ENCODE assay signal across 7 mouse cellular contexts in the genomic region with DNA sequence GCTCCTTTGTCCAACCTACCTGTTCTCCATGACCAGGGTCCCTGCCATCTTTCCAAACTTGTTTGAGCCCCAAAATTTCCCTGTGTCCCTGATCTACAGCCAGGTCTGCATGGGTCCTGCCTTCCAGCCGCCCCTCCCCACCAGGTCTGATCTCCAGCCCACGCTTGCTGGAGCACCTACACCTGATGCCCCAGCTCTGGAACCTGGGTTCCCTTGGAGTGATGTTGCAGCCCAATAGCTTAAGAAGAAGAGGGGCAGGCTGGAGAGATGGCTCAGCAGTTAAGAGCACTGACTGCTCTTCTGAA. TPM values are rescaled to one million over a fixed set of nuclear protein-coding genes. Genes with fewer than 3 reads are reported as not detected.
DNase-seq lines count a peak whose midpoint lies in the region; ATAC-seq and TF ChIP-seq lines count a peak whose summit lies in the region.

No protein-coding gene starts in this region.

- H3K4me2 ChIP-seq in lung, embryonic 16.5 days (ENCODE audit: low read depth, low read length), result peak overlapping the region; percentile 90
- H3K4me2 ChIP-seq in forebrain, embryonic 13.5 days, result peak overlapping the region; percentile 100
- peak overlapping the region; percentile 100 for H3K4me2 ChIP-seq in limb, embryonic 13.5 days (replicated peaks)
- H3K4me2 ChIP-seq in stomach, embryonic 14.5 days (replicated peaks; ENCODE audit: low read depth, low read length), result peak overlapping the region; percentile 100

- H3K4me1 ChIP-seq in lung, embryonic 16.5 days (replicated peaks; ENCODE audit: control insufficient read depth, insufficient read depth, low read length), result peaks cover 19% of the 10 kb centered on the region
- H3K4me1 ChIP-seq in lung, adult 2 months (ENCODE audit: control insufficient read depth, insufficient read depth, low read length), result no peaks in the 10 kb centered on the region; the same call in 1 of the 2 replicates
- H3K4me1 ChIP-seq in forebrain, embryonic 13.5 days, result peaks cover 23% of the 10 kb centered on the region
- H3K4me1 ChIP-seq in limb, embryonic 13.5 days, result peaks cover 13% of the 10 kb centered on the region
- peaks cover 13% of the 10 kb centered on the region; the same call in 1 of the 2 replicates for H3K4me1 ChIP-seq in stomach, embryonic 14.5 days (ENCODE audit: control insufficient read depth, insufficient read depth, low read length)

- no peak for TF ChIP-seq POLR2A in lung, adult 2 months (IDR thresholded peaks at IDR 0.05; ENCODE audit: borderline replicate concordance, extremely low read depth, low read depth, low read length)

- ATAC-seq in lung, embryonic 16.5 days (ENCODE audit: low read depth), result no peak
- ATAC-seq in forebrain, embryonic 13.5 days, result no peak
- ATAC-seq in limb, embryonic 13.5 days (ENCODE audit: low FRiP score, low read depth), result no peak
- no peak for ATAC-seq in stomach, embryonic 14.5 days (ENCODE audit: insufficient number of reproducible peaks, insufficient read depth, low FRiP score, low read depth)

- no peak overlapping the region for H3K27ac ChIP-seq in lung, embryonic 16.5 days (ENCODE audit: low read length)
- H3K27ac ChIP-seq in forebrain, embryonic 13.5 days, result no peak overlapping the region
- no peak overlapping the region for H3K27ac ChIP-seq in limb, embryonic 13.5 days
- no peak overlapping the region for H3K27ac ChIP-seq in stomach, embryonic 14.5 days (ENCODE audit: low read length)

- H3K9me3 ChIP-seq in lung, embryonic 16.5 days (ENCODE audit: control insufficient read depth, low read length), result no peaks in the 10 kb centered on the region
- H3K9me3 ChIP-seq in forebrain, embryonic 13.5 days (replicated peaks), result no peaks in the 10 kb centered on the region
- H3K9me3 ChIP-seq in limb, embryonic 13.5 days, result no peaks in the 10 kb centered on the region
- H3K9me3 ChIP-seq in stomach, embryonic 14.5 days (ENCODE audit: control insufficient read depth, low read depth, low read length), result no peaks in the 10 kb centered on the region

- peaks cover 6% of the 10 kb centered on the region; the same call in 1 of the 2 replicates for H3K27me3 ChIP-seq in lung, embryonic 16.5 days (ENCODE audit: control insufficient read depth, insufficient read depth, low read depth, low read length)
- H3K27me3 ChIP-seq in forebrain, embryonic 13.5 days, result no peaks in the 10 kb centered on the region
- H3K27me3 ChIP-seq in limb, embryonic 13.5 days, result peaks cover 29% of the 10 kb centered on the region
- H3K27me3 ChIP-seq in stomach, embryonic 14.5 days (ENCODE audit: control insufficient read depth, insufficient read depth, low read length), result no peaks in the 10 kb centered on the region

- no peaks in the 10 kb centered on the region for H3K36me3 ChIP-seq in lung, embryonic 16.5 days (ENCODE audit: control insufficient read depth, insufficient read depth, low read length)
- H3K36me3 ChIP-seq in forebrain, embryonic 13.5 days (ENCODE audit: poor library complexity, severe bottlenecking), result peaks cover 11% of the 10 kb centered on the region
- 0 out of 2 replicates have a peak, but pooled peaks cover 4% of the 10 kb centered on the region for H3K36me3 ChIP-seq in limb, embryonic 13.5 days
- H3K36me3 ChIP-seq in stomach, embryonic 14.5 days (ENCODE audit: control insufficient read depth, insufficient read depth, low read length), result no peaks in the 10 kb centered on the region

- TF ChIP-seq CTCF in lung, adult 2 months (IDR thresholded peaks at IDR 0.05; ENCODE audit: insufficient read depth, low read length), result no peak

- WGBS in lung, embryonic 16.5 days, result 56% methylated on average over 2 of the region's 2 CpGs
- WGBS in lung, adult 2 months, result 88% methylated on average over 2 of the region's 2 CpGs
- 53% methylated on average over 2 of the region's 2 CpGs for WGBS in forebrain, embryonic 13.5 days
- WGBS in limb, embryonic 13.5 days, result 69% methylated on average over 2 of the region's 2 CpGs
- WGBS in stomach, embryonic 14.5 days, result 54% methylated on average over 2 of the region's 2 CpGs

- peak overlapping the region; percentile 52 for H3K4me3 ChIP-seq in lung, embryonic 16.5 days (ENCODE audit: low read length)
- H3K4me3 ChIP-seq in lung, adult 2 months (replicated peaks; ENCODE audit: extremely low read depth, low read depth, low read length), result no peak overlapping the region
- H3K4me3 ChIP-seq in forebrain, embryonic 13.5 days, result peak overlapping the region; percentile 73
- peak overlapping the region; percentile 64 for H3K4me3 ChIP-seq in limb, embryonic 13.5 days
- peak overlapping the region; percentile 62; the same call in 1 of the 2 replicates for H3K4me3 ChIP-seq in stomach, embryonic 14.5 days (ENCODE audit: low read depth, low read length)

- peak overlapping the region; percentile 31; the same call in 1 of the 2 replicates for H3K9ac ChIP-seq in lung, embryonic 16.5 days (ENCODE audit: low read length)
- H3K9ac ChIP-seq in forebrain, embryonic 13.5 days, result peak overlapping the region; percentile 38; the same call in 1 of the 2 replicates
- no peak overlapping the region for H3K9ac ChIP-seq in limb, embryonic 13.5 days
- H3K9ac ChIP-seq in stomach, embryonic 14.5 days (replicated peaks; ENCODE audit: low read depth, low read length), result no peak overlapping the region

- no peak for DNase-seq in lung, adult 2 months
- DNase-seq in layer of hippocampus, adult 9-11 months, result no peak
- DNase-seq in T-cell, adult 2 months (ENCODE audit: low spot score), result no peak

RNA-seq across cellular contexts. Expression of gene Atp1b2, which starts 0.7 kb away (rescaled TPM):
- polyA plus RNA-seq in lung, embryonic 16.5 days (2015; fragmentation: Nextera tagmentation; extraction: Ambion mirVana), result 10.5 and 12.7 TPM in 2 replicates
- polyA plus RNA-seq in lung, adult 2 months (2012; rRNA removed), result 8.4 and 15.9 TPM in 2 replicates
- 12.7 and 14.0 TPM in 2 replicates for polyA plus RNA-seq in forebrain, embryonic 13.5 days (2015; fragmentation: Nextera tagmentation; extraction: Ambion mirVana)
- 5.7 and 6.0 TPM in 2 replicates for polyA plus RNA-seq in limb, embryonic 13.5 days (2015; fragmentation: Nextera tagmentation; extraction: Ambion mirVana)
- polyA plus RNA-seq in stomach, embryonic 14.5 days (2014; fragmentation: Nextera tagmentation; extraction: Ambion mirVana), result 8.8 and 10.0 TPM in 2 replicates

RNA-seq across cellular contexts. Expression of gene Shbg, which starts 11.3 kb away (rescaled TPM):
- 0.15 TPM in 1 of 2 replicates, not detected in the other for polyA plus RNA-seq in lung, embryonic 16.5 days (2015; fragmentation: Nextera tagmentation; extraction: Ambion mirVana)
- polyA plus RNA-seq in lung, adult 2 months (2012; rRNA removed), result not detected in 2 replicates
- not detected in 2 replicates for polyA plus RNA-seq in forebrain, embryonic 13.5 days (2015; fragmentation: Nextera tagmentation; extraction: Ambion mirVana)
- 0.22 TPM in 1 of 2 replicates, not detected in the other for polyA plus RNA-seq in limb, embryonic 13.5 days (2015; fragmentation: Nextera tagmentation; extraction: Ambion mirVana)
- polyA plus RNA-seq in stomach, embryonic 14.5 days (2014; fragmentation: Nextera tagmentation; extraction: Ambion mirVana), result not detected in 2 replicates

RNA-seq across cellular contexts. Expression of gene Sat2, which starts 15.4 kb away (rescaled TPM):
- polyA plus RNA-seq in lung, embryonic 16.5 days (2015; fragmentation: Nextera tagmentation; extraction: Ambion mirVana), result 15.2 and 19.2 TPM in 2 replicates
- polyA plus RNA-seq in lung, adult 2 months (2012; rRNA removed), result 3.4 and 6.1 TPM in 2 replicates
- 20.6 and 22.7 TPM in 2 replicates for polyA plus RNA-seq in forebrain, embryonic 13.5 days (2015; fragmentation: Nextera tagmentation; extraction: Ambion mirVana)
- polyA plus RNA-seq in limb, embryonic 13.5 days (2015; fragmentation: Nextera tagmentation; extraction: Ambion mirVana), result 24.1 and 28.0 TPM in 2 replicates
- 17.5 and 18.7 TPM in 2 replicates for polyA plus RNA-seq in stomach, embryonic 14.5 days (2014; fragmentation: Nextera tagmentation; extraction: Ambion mirVana)

RNA-seq across cellular contexts. Expression of gene Trp53, which starts 26.3 kb away (rescaled TPM):
- polyA plus RNA-seq in lung, embryonic 16.5 days (2015; fragmentation: Nextera tagmentation; extraction: Ambion mirVana), result 141 and 154 TPM in 2 replicates
- 66.8 and 75.0 TPM in 2 replicates for polyA plus RNA-seq in lung, adult 2 months (2012; rRNA removed)
- 119 and 129 TPM in 2 replicates for polyA plus RNA-seq in forebrain, embryonic 13.5 days (2015; fragmentation: Nextera tagmentation; extraction: Ambion mirVana)
- 158 and 161 TPM in 2 replicates for polyA plus RNA-seq in limb, embryonic 13.5 days (2015; fragmentation: Nextera tagmentation; extraction: Ambion mirVana)
- polyA plus RNA-seq in stomach, embryonic 14.5 days (2014; fragmentation: Nextera tagmentation; extraction: Ambion mirVana), result 155 and 163 TPM in 2 replicates

RNA-seq across cellular contexts. Expression of gene Fxr2, which starts 26.3 kb away (rescaled TPM):
- 22.2 and 22.6 TPM in 2 replicates for polyA plus RNA-seq in lung, embryonic 16.5 days (2015; fragmentation: Nextera tagmentation; extraction: Ambion mirVana)
- polyA plus RNA-seq in lung, adult 2 months (2012; rRNA removed), result 54.4 and 66.9 TPM in 2 replicates
- polyA plus RNA-seq in forebrain, embryonic 13.5 days (2015; fragmentation: Nextera tagmentation; extraction: Ambion mirVana), result 38.7 and 42.2 TPM in 2 replicates
- polyA plus RNA-seq in limb, embryonic 13.5 days (2015; fragmentation: Nextera tagmentation; extraction: Ambion mirVana), result 37.3 and 38.0 TPM in 2 replicates
- polyA plus RNA-seq in stomach, embryonic 14.5 days (2014; fragmentation: Nextera tagmentation; extraction: Ambion mirVana), result 20.9 and 26.0 TPM in 2 replicates

Comparison
In these comparisons a context has a peak if more than half of its experiments do, and no peak if none do; other contexts are left out.
1. H3K9ac ChIP-seq: peak in lung, embryonic 16.5 days (single experiment) and forebrain, embryonic 13.5 days (single experiment); none in limb, embryonic 13.5 days (single experiment) and stomach, embryonic 14.5 days (single experiment).
2. Peak in every context shown above with its lines, with median percentiles within 50 percentile points of each other: H3K4me2 ChIP-seq.